Mouse (Mus musculus): ENCODE data around the gene Rcn3. TPM values are rescaled to one million over a fixed set of nuclear protein-coding genes. Genes with fewer than 3 reads are reported as not detected.

Rcn3 gene
- polyA plus RNA-seq, 1 experiment from 2014 or later: 313 TPM

DNA sequence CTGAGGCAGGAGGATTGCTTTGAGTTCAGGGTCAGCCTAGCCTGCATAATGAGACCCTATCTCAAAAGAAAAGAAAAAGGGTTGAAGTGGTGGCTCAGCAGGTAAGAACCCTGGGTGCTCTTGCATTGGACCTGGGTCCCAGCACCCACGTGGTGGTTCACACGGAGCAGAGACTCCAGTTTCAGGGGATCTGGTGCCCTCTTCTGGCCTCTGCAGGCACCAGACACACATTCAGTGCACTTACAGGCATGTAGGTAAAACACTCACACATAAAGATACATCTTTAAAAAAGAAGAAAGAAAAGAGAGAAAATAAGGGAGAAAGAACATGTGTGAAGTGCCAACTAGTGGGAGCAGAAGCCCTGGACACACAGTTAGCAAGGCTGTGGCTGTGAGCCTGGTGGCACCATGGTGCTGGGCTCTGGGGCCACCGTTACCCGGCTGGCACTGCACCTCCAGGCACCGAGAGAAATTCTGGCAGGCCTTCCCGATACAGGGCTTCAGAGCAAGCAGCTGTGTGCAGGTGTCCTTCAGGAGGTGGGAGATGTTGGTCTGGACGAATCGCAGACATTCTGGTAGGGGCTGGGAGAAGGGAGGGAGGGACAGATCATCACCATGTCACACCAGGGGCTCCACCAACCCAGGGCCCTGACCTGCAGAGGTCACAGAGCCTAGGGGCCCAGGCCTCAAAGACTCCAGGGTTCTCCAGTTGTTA lies 41.6 kb upstream of the Rcn3 start:
- H3K27ac ChIP-seq (ENCODE audit: low read depth): no peak overlapping the region
- WGBS: 73% methylated on average over 8 of the region's 8 CpGs

GRCm38 (mm10) chr7:45131850-45132249 lies 39.8 kb upstream of the Rcn3 start:
- H3K4me3 ChIP-seq (ENCODE audit: low read depth, low read length): no peak overlapping the region
- DNase-seq (ENCODE audit: low spot score): no peak
- H3K27ac ChIP-seq (ENCODE audit: low read depth): no peak overlapping the region
- H3K4me1 ChIP-seq (replicated peaks; ENCODE audit: control insufficient read depth, insufficient read depth, low read length): peaks cover 14% of the 10 kb centered on the region
- 72% methylated on average over 11 of the region's 11 CpGs for WGBS
- H3K36me3 ChIP-seq (ENCODE audit: control insufficient read depth, insufficient read depth, low read length): peaks cover 10% of the 10 kb centered on the region
- no peak overlapping the region for H3K9ac ChIP-seq (ENCODE audit: low read length)
- no peaks in the 10 kb centered on the region for H3K9me3 ChIP-seq (ENCODE audit: control insufficient read depth, low read length)
- ATAC-seq (replicated peaks; ENCODE audit: low FRiP score, low TSS enrichment, low read depth): no peak
- no peaks in the 10 kb centered on the region for H3K27me3 ChIP-seq (replicated peaks; ENCODE audit: control insufficient read depth, insufficient read depth, low read length)
- H3K4me2 ChIP-seq (ENCODE audit: low read length): no peak overlapping the region

More for the DNA sequence above, 41.6 kb upstream of the Rcn3 start:
- no peaks in the 10 kb centered on the region for H3K27me3 ChIP-seq (replicated peaks; ENCODE audit: control insufficient read depth, insufficient read depth, low read length)
- H3K4me2 ChIP-seq (ENCODE audit: low read length): no peak overlapping the region
- H3K36me3 ChIP-seq (ENCODE audit: control insufficient read depth, insufficient read depth, low read length): no peaks in the 10 kb centered on the region
- H3K4me1 ChIP-seq (replicated peaks; ENCODE audit: control insufficient read depth, insufficient read depth, low read length): peaks cover 8% of the 10 kb centered on the region
- no peak for ATAC-seq (replicated peaks; ENCODE audit: low FRiP score, low TSS enrichment, low read depth)
- no peak overlapping the region for H3K9ac ChIP-seq (ENCODE audit: low read length)
- no peak overlapping the region for H3K4me3 ChIP-seq (ENCODE audit: low read depth, low read length)
- no peak for DNase-seq (ENCODE audit: low spot score)
- no peaks in the 10 kb centered on the region for H3K9me3 ChIP-seq (ENCODE audit: control insufficient read depth, low read length)

DNA sequence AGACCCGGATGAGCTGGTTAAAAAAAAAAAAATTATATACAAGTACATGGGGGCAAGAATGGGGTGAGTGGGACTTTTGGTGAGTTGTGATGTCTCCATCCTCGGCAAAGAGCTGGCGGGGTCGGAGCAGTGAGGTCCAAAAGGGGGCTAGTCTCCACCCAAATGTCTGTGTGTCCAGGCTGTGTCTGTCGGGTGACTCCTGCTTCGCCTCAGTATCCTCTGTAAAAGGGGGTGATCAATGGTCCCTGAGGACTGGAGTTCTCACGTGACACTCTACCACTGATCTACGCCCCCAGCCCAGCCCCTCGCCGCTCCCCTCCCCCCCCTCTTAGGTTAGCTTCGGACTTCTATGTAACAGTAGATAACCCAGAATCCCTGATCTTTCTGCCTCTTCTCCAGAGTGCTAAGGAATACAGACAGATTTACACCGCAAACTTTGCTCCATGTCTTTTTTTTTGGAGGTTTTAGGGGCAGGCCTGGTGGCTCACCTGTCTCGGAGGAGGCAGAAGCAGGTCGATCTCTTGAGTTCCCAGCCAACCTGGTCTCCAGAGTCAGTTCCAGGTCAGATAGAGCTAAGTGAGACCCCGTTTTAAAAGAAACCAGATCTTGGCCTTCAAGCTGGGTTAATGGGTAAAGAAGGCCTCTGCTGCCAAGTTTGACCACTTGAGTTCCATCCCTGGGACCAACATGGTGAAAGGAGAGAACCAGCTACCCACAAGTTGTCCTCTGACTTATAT lies 37.9 kb upstream of the Rcn3 start:
- Histone ChIP-seq H3K27me3 (replicated peaks; ENCODE audit: control insufficient read depth, insufficient read depth, low read length) (no peaks in the 10 kb centered on the region), H3K36me3 (ENCODE audit: control insufficient read depth, insufficient read depth, low read length) (peaks cover 29% of the 10 kb centered on the region), H3K9ac (ENCODE audit: low read length) (peak overlapping the region; percentile 60), H3K4me1 (replicated peaks; ENCODE audit: control insufficient read depth, insufficient read depth, low read length) (peaks cover 21% of the 10 kb centered on the region), H3K27ac (ENCODE audit: low read depth) (peak overlapping the region; percentile 76; the same call in 1 of the 2 replicates), H3K4me3 (ENCODE audit: low read depth, low read length) (peak overlapping the region; percentile 50), H3K4me2 (ENCODE audit: low read length) (peak overlapping the region; percentile 97), H3K9me3 (ENCODE audit: control insufficient read depth, low read length) (no peaks in the 10 kb centered on the region)
- ATAC-seq (replicated peaks; ENCODE audit: low FRiP score, low TSS enrichment, low read depth) (no peak), DNase-seq (ENCODE audit: low spot score) (no peak)
- WGBS: 62% methylated on average over 15 of the region's 15 CpGs

GRCm38 (mm10) chr7:45129318-45129717 lies 37.3 kb upstream of the Rcn3 start:
- no peaks in the 10 kb centered on the region for H3K27me3 ChIP-seq (replicated peaks; ENCODE audit: control insufficient read depth, insufficient read depth, low read length)
- H3K4me3 ChIP-seq (ENCODE audit: low read depth, low read length): peak overlapping the region; percentile 50
- H3K4me1 ChIP-seq (replicated peaks; ENCODE audit: control insufficient read depth, insufficient read depth, low read length): peaks cover 23% of the 10 kb centered on the region
- ATAC-seq (replicated peaks; ENCODE audit: low FRiP score, low TSS enrichment, low read depth) (no peak; the same call in 1 of the 2 replicates), DNase-seq (ENCODE audit: low spot score) (no peak)
- peaks cover 29% of the 10 kb centered on the region for H3K36me3 ChIP-seq (ENCODE audit: control insufficient read depth, insufficient read depth, low read length)
- H3K27ac ChIP-seq (ENCODE audit: low read depth): peak overlapping the region; percentile 76
- WGBS: under 1% methylated on average over 17 of the region's 17 CpGs
- H3K4me2 ChIP-seq (ENCODE audit: low read length): peak overlapping the region; percentile 97
- H3K9ac ChIP-seq (ENCODE audit: low read length): peak overlapping the region; percentile 60
- H3K9me3 ChIP-seq (ENCODE audit: control insufficient read depth, low read length): no peaks in the 10 kb centered on the region

DNA sequence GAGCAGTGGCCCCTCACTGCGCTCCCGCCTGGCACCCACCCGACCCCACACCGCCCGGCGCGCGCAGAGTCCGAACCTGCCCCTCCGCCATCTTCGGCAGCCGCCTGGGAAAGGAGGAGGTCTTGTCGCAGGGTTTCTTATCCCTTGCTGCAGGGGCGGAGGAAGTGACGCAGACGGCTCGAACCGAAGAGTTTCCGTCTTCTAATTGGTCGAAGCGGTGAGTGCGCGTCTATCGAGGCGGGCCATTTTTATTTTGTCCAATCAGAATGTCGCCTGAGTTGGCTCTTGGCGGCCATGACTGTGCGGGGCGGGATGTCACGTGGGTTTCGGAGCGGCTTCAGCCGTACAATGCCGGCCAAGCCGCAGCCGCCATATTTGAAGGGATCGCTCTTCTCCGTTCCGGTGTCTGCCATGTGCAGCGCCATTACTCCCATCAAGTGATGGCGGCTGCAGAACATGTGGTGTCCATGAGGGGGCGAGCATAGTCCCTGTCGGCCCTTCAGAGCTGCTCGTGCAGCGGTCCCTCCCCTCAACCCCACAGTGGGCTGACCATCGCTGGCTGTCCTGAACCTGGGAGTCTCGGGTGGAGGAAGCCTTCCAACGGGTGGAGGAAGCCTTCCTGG lies 36.7 kb upstream of the Rcn3 start, which contains the start of gene Rpl13a:
Gene Rpl13a (minus strand): TSS at position 138 of the 623 bp plus-strand sequence.
- peak; percentile 92 for ATAC-seq (replicated peaks; ENCODE audit: low FRiP score, low TSS enrichment, low read depth)

DNA sequence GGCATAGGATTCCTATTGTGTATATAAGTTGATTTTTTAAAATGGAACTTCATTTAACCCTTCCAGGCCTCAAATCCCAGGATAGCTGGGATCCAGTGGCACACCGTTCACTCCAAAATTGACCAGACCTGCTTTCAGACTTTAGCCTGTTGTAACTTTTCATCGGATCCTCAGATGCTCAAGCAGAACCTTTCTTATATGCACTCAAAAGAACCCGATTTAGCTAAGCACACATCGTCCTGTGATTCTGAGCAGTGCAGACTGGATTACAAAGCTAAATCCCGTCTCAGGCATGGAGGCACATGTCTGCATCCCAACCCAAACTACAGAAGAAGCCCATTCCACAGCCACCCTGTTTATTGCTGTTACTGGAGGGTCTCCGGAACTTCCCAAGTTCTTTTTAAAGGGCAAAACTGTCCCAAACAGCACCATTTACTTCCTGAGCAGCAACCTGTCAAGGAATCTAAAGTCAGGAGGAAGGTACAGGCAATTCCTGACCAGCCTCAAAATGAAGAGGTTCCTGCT lies 35.7 kb upstream of the Rcn3 start:
- H3K4me1 ChIP-seq (replicated peaks; ENCODE audit: control insufficient read depth, insufficient read depth, low read length): peaks cover 29% of the 10 kb centered on the region
- peak overlapping the region; percentile 91 for H3K27ac ChIP-seq (ENCODE audit: low read depth)
- H3K4me2 ChIP-seq (ENCODE audit: low read length): peak overlapping the region; percentile 97
- H3K36me3 ChIP-seq (ENCODE audit: control insufficient read depth, insufficient read depth, low read length): peaks cover 34% of the 10 kb centered on the region
- WGBS: under 1% methylated on average over 6 of the region's 6 CpGs
- H3K9me3 ChIP-seq (ENCODE audit: control insufficient read depth, low read length): no peaks in the 10 kb centered on the region
- ATAC-seq (replicated peaks; ENCODE audit: low FRiP score, low TSS enrichment, low read depth) (no peak), DNase-seq (ENCODE audit: low spot score) (no peak)
- H3K9ac ChIP-seq (ENCODE audit: low read length): peak overlapping the region; percentile 99
- no peaks in the 10 kb centered on the region for H3K27me3 ChIP-seq (replicated peaks; ENCODE audit: control insufficient read depth, insufficient read depth, low read length)
- H3K4me3 ChIP-seq (ENCODE audit: low read depth, low read length): peak overlapping the region; percentile 100

More for the DNA sequence above, 36.7 kb upstream of the Rcn3 start, which contains the start of gene Rpl13a:
- Histone ChIP-seq H3K4me1 (replicated peaks; ENCODE audit: control insufficient read depth, insufficient read depth, low read length) (peaks cover 23% of the 10 kb centered on the region), H3K4me2 (ENCODE audit: low read length) (peak within 1 kb of the TSS; percentile 97), H3K9me3 (ENCODE audit: control insufficient read depth, low read length) (no peaks in the 10 kb centered on the region), H3K27me3 (replicated peaks; ENCODE audit: control insufficient read depth, insufficient read depth, low read length) (no peaks in the 10 kb centered on the region), H3K4me3 (ENCODE audit: low read depth, low read length) (peak within 1 kb of the TSS; percentile 100), H3K9ac (ENCODE audit: low read length) (peak within 1 kb of the TSS; percentile 99), H3K27ac (ENCODE audit: low read depth) (peak within 1 kb of the TSS; percentile 91), H3K36me3 (ENCODE audit: control insufficient read depth, insufficient read depth, low read length) (peaks cover 29% of the 10 kb centered on the region)
- DNase-seq (ENCODE audit: low spot score): peak; percentile 98
- WGBS: under 1% methylated on average over 48 of the region's 48 CpGs

- H3K4me1 ChIP-seq (replicated peaks; ENCODE audit: control insufficient read depth, insufficient read depth, low read length): peaks cover 33% of the 10 kb centered on the region
- H3K4me2 ChIP-seq (ENCODE audit: low read length): peak overlapping the region; percentile 97
- WGBS: 38% methylated on average over 21 of the region's 21 CpGs
- peaks cover 41% of the 10 kb centered on the region for H3K36me3 ChIP-seq (ENCODE audit: control insufficient read depth, insufficient read depth, low read length)
- DNase-seq (ENCODE audit: low spot score) (no peak), ATAC-seq (replicated peaks; ENCODE audit: low FRiP score, low TSS enrichment, low read depth) (no peak)
- peak overlapping the region; percentile 99 for H3K9ac ChIP-seq (ENCODE audit: low read length)
- H3K4me3 ChIP-seq (ENCODE audit: low read depth, low read length): peak overlapping the region; percentile 100
- no peaks in the 10 kb centered on the region for H3K27me3 ChIP-seq (replicated peaks; ENCODE audit: control insufficient read depth, insufficient read depth, low read length)
- peak overlapping the region; percentile 91 for H3K27ac ChIP-seq (ENCODE audit: low read depth)
- H3K9me3 ChIP-seq (ENCODE audit: control insufficient read depth, low read length): no peaks in the 10 kb centered on the region
These were observed 35.1 kb upstream of the Rcn3 start for GRCm38 (mm10) chr7:45126844-45127699.
